Mouse (Mus musculus): ENCODE results near the gene Bmi1.
A peak's percentile ranks its signal among the peaks of the same experiment; 100 is the strongest.

Gene Bmi1

DNA sequence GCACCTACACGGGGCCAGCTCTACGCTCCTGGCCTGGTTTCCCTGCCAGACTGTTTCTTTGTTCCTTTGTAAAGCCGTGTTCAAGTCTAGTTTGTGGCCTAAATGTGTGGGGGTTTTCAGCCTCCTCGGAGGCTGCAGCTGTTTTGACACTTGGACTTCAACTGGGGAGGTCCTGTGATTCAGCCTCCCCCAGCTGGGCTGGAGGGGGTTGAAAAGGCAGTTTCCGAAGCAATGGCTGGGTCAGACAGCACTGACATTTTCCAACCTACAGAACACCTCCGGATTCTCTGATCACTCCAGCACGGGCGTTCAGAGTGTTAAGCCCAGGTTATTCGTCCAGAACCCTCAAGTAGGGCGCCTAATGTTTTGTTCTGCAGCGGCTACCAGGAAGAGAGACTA, 4.1 kb upstream of the Bmi1 start:
- H3K4me1 ChIP-seq (replicated peaks; ENCODE audit: low read depth, low read length): peaks cover 21% of the 10 kb centered on the region
- H3K36me3 ChIP-seq (ENCODE audit: insufficient read depth, low read length): no peaks in the 10 kb centered on the region
- no peaks in the 10 kb centered on the region for H3K9me3 ChIP-seq (ENCODE audit: low read length)
- peaks cover 48% of the 10 kb centered on the region for H3K27me3 ChIP-seq (ENCODE audit: insufficient read depth, low read length)
- no peak for TF ChIP-seq CTCF (conservative IDR thresholded peaks at IDR 0.05; ENCODE audit: low read length)
- no peak for TF ChIP-seq POU5F1 (IDR thresholded peaks at IDR 0.05; ENCODE audit: borderline replicate concordance, low read length)
- no peak for TF ChIP-seq NANOG (IDR thresholded peaks at IDR 0.05; ENCODE audit: borderline replicate concordance, low read length)
- peak overlapping the region; percentile 85 for H3K4me3 ChIP-seq (replicated peaks; ENCODE audit: low read length)

GRCm38 (mm10) chr2:18673766-18674165, 3.1 kb upstream of the Bmi1 start:
- H3K4me1 ChIP-seq (replicated peaks; ENCODE audit: low read depth, low read length): peaks cover 28% of the 10 kb centered on the region
- H3K4me3 ChIP-seq (replicated peaks; ENCODE audit: low read length): no peak overlapping the region
- H3K9me3 ChIP-seq (ENCODE audit: low read length): no peaks in the 10 kb centered on the region
- H3K27me3 ChIP-seq (ENCODE audit: insufficient read depth, low read length): peaks cover 53% of the 10 kb centered on the region
- no peaks in the 10 kb centered on the region for H3K36me3 ChIP-seq (ENCODE audit: insufficient read depth, low read length)
- no peak for TF ChIP-seq CTCF (conservative IDR thresholded peaks at IDR 0.05; ENCODE audit: low read length)
- TF ChIP-seq NANOG (IDR thresholded peaks at IDR 0.05; ENCODE audit: borderline replicate concordance, low read length): no peak
- TF ChIP-seq POU5F1 (IDR thresholded peaks at IDR 0.05; ENCODE audit: borderline replicate concordance, low read length): no peak

GRCm38 (mm10) chr2:18674193-18674902, 2.5 kb upstream of the Bmi1 start:
- peaks cover 58% of the 10 kb centered on the region for H3K27me3 ChIP-seq (ENCODE audit: insufficient read depth, low read length)
- TF ChIP-seq CTCF (conservative IDR thresholded peaks at IDR 0.05; ENCODE audit: low read length) (no peak), POU5F1 (IDR thresholded peaks at IDR 0.05; ENCODE audit: borderline replicate concordance, low read length) (no peak), NANOG (IDR thresholded peaks at IDR 0.05; ENCODE audit: borderline replicate concordance, low read length) (no peak)

GRCm38 (mm10) chr2:18675681-18676456, 949 bp upstream of the Bmi1 start:
- Histone ChIP-seq H3K4me1 (replicated peaks; ENCODE audit: low read depth, low read length) (peaks cover 34% of the 10 kb centered on the region), H3K27me3 (ENCODE audit: insufficient read depth, low read length) (peaks cover 63% of the 10 kb centered on the region), H3K9me3 (ENCODE audit: low read length) (no peaks in the 10 kb centered on the region), H3K4me3 (replicated peaks; ENCODE audit: low read length) (peak overlapping the region; percentile 73), H3K36me3 (ENCODE audit: insufficient read depth, low read length) (no peaks in the 10 kb centered on the region)
- TF ChIP-seq POU5F1 (IDR thresholded peaks at IDR 0.05; ENCODE audit: borderline replicate concordance, low read length) (no peak), CTCF (conservative IDR thresholded peaks at IDR 0.05; ENCODE audit: low read length) (no peak), NANOG (IDR thresholded peaks at IDR 0.05; ENCODE audit: borderline replicate concordance, low read length) (no peak)

More at GRCm38 (mm10) chr2:18674193-18674902, 2.5 kb upstream of the Bmi1 start:
- Histone ChIP-seq H3K9me3 (ENCODE audit: low read length) (no peaks in the 10 kb centered on the region), H3K4me1 (replicated peaks; ENCODE audit: low read depth, low read length) (peaks cover 28% of the 10 kb centered on the region), H3K36me3 (ENCODE audit: insufficient read depth, low read length) (no peaks in the 10 kb centered on the region), H3K4me3 (replicated peaks; ENCODE audit: low read length) (no peak overlapping the region)

DNA sequence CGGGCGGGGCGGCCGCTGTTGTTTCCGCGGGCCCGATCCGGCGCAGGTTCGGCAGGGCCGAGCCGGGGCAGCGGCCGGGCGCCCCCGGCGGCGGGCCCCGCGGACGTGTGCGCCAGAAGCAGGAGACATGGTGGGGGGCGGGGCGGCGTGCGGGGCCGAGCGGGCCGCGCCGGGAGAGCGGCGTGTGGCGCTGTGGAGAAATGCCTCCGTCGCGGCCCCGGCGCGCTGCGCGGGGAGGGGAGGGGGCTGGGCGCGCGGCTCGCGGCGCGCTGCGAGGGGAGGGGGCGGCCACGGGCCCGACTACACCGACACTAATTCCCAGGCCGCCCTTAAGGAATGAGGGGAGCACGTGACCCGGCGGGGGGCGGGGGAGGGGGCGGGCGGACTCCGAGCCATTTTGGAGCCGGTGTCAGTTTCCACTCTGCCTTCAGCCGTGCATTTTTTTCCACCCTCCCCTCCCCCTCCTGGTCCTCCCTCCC, 322 bp upstream of the Bmi1 start:
- Histone ChIP-seq H3K9me3 (ENCODE audit: low read length) (no peaks in the 10 kb centered on the region), H3K27me3 (ENCODE audit: insufficient read depth, low read length) (peaks cover 66% of the 10 kb centered on the region), H3K36me3 (ENCODE audit: insufficient read depth, low read length) (no peaks in the 10 kb centered on the region), H3K4me3 (replicated peaks; ENCODE audit: low read length) (peak overlapping the region; percentile 73), H3K4me1 (replicated peaks; ENCODE audit: low read depth, low read length) (peaks cover 40% of the 10 kb centered on the region)
- TF ChIP-seq CTCF (conservative IDR thresholded peaks at IDR 0.05; ENCODE audit: low read length): no peak
- no peak for TF ChIP-seq POU5F1 (IDR thresholded peaks at IDR 0.05; ENCODE audit: borderline replicate concordance, low read length)
- no peak for TF ChIP-seq NANOG (IDR thresholded peaks at IDR 0.05; ENCODE audit: borderline replicate concordance, low read length)

- TF ChIP-seq NANOG (IDR thresholded peaks at IDR 0.05; ENCODE audit: borderline replicate concordance, low read length): no peak
- TF ChIP-seq POU5F1 (IDR thresholded peaks at IDR 0.05; ENCODE audit: borderline replicate concordance, low read length): no peak
- no peak for TF ChIP-seq CTCF (conservative IDR thresholded peaks at IDR 0.05; ENCODE audit: low read length)
- Histone ChIP-seq H3K36me3 (ENCODE audit: insufficient read depth, low read length) (no peaks in the 10 kb centered on the region), H3K4me1 (replicated peaks; ENCODE audit: low read depth, low read length) (peaks cover 39% of the 10 kb centered on the region), H3K4me3 (replicated peaks; ENCODE audit: low read length) (peak overlapping the region; percentile 81), H3K9me3 (ENCODE audit: low read length) (no peaks in the 10 kb centered on the region), H3K27me3 (ENCODE audit: insufficient read depth, low read length) (peaks cover 68% of the 10 kb centered on the region)
Measured at GRCm38 (mm10) chr2:18677631-18678471, 1.0 kb downstream of the Bmi1 start.

DNA sequence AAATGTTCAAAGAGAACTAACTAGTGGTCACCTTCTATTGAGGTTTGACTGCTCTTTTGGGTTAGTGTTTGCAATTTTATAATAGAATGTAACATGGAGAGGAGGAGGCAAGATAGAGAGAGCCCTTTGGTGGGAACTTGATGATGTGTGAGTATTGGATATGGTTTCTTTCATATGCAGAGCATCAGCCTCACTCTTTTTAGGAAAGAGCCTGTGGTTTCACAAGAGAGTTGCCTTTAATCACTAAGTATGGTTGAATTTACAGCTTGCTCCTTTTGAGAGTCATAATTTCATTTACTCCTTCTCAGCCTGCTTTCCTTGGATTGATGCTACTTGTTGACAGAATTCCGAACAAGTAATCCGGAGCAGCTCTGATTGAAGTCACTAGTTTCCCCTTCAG, 2.9 kb downstream of the Bmi1 start:
- Histone ChIP-seq H3K4me3 (replicated peaks; ENCODE audit: low read length) (no peak overlapping the region), H3K36me3 (ENCODE audit: insufficient read depth, low read length) (no peaks in the 10 kb centered on the region), H3K27me3 (ENCODE audit: insufficient read depth, low read length) (peaks cover 73% of the 10 kb centered on the region), H3K4me1 (replicated peaks; ENCODE audit: low read depth, low read length) (peaks cover 28% of the 10 kb centered on the region), H3K9me3 (ENCODE audit: low read length) (no peaks in the 10 kb centered on the region)
- TF ChIP-seq CTCF (conservative IDR thresholded peaks at IDR 0.05; ENCODE audit: low read length) (no peak), POU5F1 (IDR thresholded peaks at IDR 0.05; ENCODE audit: borderline replicate concordance, low read length) (no peak), NANOG (IDR thresholded peaks at IDR 0.05; ENCODE audit: borderline replicate concordance, low read length) (no peak)

DNA sequence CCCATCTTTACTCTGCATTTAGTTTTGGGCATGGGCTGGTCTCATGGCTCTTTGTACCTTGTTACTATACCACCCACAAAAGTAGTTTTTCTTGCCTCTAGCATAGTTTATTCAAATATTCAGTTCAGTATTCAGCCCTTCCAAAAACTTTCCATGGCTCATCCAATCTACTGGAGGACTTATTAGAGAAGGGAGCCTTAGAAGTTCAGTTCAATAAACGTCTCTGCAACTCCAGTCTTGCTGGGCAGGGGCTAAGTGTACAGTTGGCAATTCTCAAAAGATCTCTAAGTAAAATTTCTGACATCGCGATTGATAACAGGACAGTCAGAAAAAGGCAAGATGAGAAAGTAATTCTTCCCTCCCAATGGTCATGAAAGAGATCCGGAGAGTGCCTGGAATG, 3.7 kb downstream of the Bmi1 start:
- Histone ChIP-seq H3K36me3 (ENCODE audit: insufficient read depth, low read length) (no peaks in the 10 kb centered on the region), H3K27me3 (ENCODE audit: insufficient read depth, low read length) (peaks cover 69% of the 10 kb centered on the region), H3K9me3 (ENCODE audit: low read length) (no peaks in the 10 kb centered on the region), H3K4me3 (replicated peaks; ENCODE audit: low read length) (no peak overlapping the region), H3K4me1 (replicated peaks; ENCODE audit: low read depth, low read length) (peaks cover 27% of the 10 kb centered on the region)
- TF ChIP-seq CTCF (conservative IDR thresholded peaks at IDR 0.05; ENCODE audit: low read length) (no peak), POU5F1 (IDR thresholded peaks at IDR 0.05; ENCODE audit: borderline replicate concordance, low read length) (no peak), NANOG (IDR thresholded peaks at IDR 0.05; ENCODE audit: borderline replicate concordance, low read length) (no peak)

Data from E14TG2a.4 (cell line).